Mouse (Mus musculus) C2C12 (cell line): Measurements from ENCODE around the gene Alkbh3.

Experiments used
- CTCF ChIP-seq: IDR thresholded peaks from one replicate; pipeline ENCODE4 v1.5.1; 2011; ENCODE audit not compliant: control insufficient read depth, insufficient read depth, insufficient read length
- FOSL1 ChIP-seq: IDR thresholded peaks from one replicate; pipeline ENCODE4 v1.8.0; 2011; ENCODE audit warnings: mild to moderate bottlenecking, low read length; ENCODE audit not compliant: poor library complexity, insufficient read depth, severe bottlenecking
- MAX ChIP-seq: IDR thresholded peaks from one replicate; pipeline ENCODE4 v1.6.1; 2011; ENCODE audit warnings: mild to moderate bottlenecking, control low read depth
- MYOD1 ChIP-seq: IDR thresholded peaks from one replicate; pipeline ENCODE4 v1.6.1; 2011; ENCODE audit warnings: low read depth; ENCODE audit not compliant: control insufficient read depth, insufficient read length
- USF1 ChIP-seq: IDR thresholded peaks from one replicate; pipeline ENCODE4 v1.6.1; 2011; ENCODE audit warnings: low read depth, mild to moderate bottlenecking, control low read depth, moderate library complexity

DNA sequence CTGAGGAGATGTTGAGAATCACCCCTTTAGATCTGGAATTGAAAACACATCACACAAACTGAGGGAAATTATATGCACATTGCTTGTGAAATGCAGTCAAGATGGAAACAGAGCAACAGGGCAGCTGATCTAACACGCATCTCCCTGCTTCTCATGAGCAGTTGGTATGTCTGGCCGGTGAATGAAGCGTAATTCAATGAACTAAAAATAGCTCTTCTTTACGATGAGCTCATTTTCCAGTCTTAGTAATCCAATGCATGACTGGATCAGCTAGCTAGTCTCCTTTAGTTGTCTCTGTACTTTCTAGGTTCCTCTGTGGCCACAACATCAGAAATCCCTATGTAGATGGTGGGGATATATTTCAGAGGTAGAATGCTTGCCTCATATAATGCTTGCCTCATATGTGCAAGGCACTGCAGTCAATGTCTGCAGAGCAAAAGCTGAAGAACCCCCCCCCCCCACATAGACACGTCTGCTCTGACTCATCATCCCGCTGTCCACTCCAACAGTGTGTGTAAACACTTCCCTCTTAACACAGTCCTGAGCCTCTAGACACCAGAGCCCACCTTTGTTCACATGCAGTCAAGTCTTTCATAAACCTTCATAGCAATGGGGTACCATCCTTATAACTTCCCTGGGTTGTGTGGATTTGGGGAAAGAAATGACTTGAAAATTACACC is 34.9 kb upstream of the Alkbh3 start:
- TF ChIP-seq CTCF (no peak), MAX (no peak), USF1 (no peak), MYOD1 (no peak), FOSL1 (no peak)
